Mouse (Mus musculus) layer of hippocampus, postnatal 14 days (tissue): Measurements from ENCODE around the gene Frmd4a. TPM values are rescaled to one million over a fixed set of nuclear protein-coding genes. Genes with fewer than 3 reads are reported as not detected.

Experiments
- DNase-seq, 2 experiments: peaks; one replicate each; pipeline ENCODE4 v3.0.0; 2021 to 2022; ENCODE audit warnings: low spot score in 2 of 2, mixed read lengths in 1 of 2
- total RNA-seq, 2 experiments: library from RNA; stranded (reverse); gene quantifications; 2 replicates each; pipeline ENCODE4 v1.2.3; 2021

Gene Frmd4a
- total RNA-seq, 2 experiments from 2014 or later, result 115 to 121 TPM

- no peak for DNase-seq
Observed at GRCm38 (mm10) chr2:4475991-4476390, 458.5 kb downstream of the Frmd4a start.

GRCm38 (mm10) chr2:4476608-4477007, 459.1 kb downstream of the Frmd4a start:
- no peak for DNase-seq

GRCm38 (mm10) chr2:4477311-4477710, 459.8 kb downstream of the Frmd4a start:
- no peak for DNase-seq

GRCm38 (mm10) chr2:4480180-4480579, 462.7 kb downstream of the Frmd4a start:
- no peak for DNase-seq

GRCm38 (mm10) chr2:4481154-4481553, 463.6 kb downstream of the Frmd4a start:
- DNase-seq, result no peak

- DNase-seq, result peak in 1 of 2 experiments; percentile 69
Observed at GRCm38 (mm10) chr2:4486185-4486584, 468.7 kb downstream of the Frmd4a start.

- DNase-seq, result no peak
Observed at GRCm38 (mm10) chr2:4487280-4487679, 469.8 kb downstream of the Frmd4a start.

- no peak for DNase-seq
Observed at GRCm38 (mm10) chr2:4490845-4491244, 473.3 kb downstream of the Frmd4a start.

GRCm38 (mm10) chr2:4492485-4493481, 475.3 kb downstream of the Frmd4a start:
- DNase-seq, result peak; percentile 76 to 85

GRCm38 (mm10) chr2:4494478-4494877, 477.0 kb downstream of the Frmd4a start:
- no peak for DNase-seq

GRCm38 (mm10) chr2:4499257-4499656, 481.7 kb downstream of the Frmd4a start:
- peak in 1 of 2 experiments; percentile 65 for DNase-seq

- no peak for DNase-seq
Observed at GRCm38 (mm10) chr2:4499916-4500315, 482.4 kb downstream of the Frmd4a start.

GRCm38 (mm10) chr2:4501257-4502027, 483.9 kb downstream of the Frmd4a start:
- DNase-seq, result no peak

GRCm38 (mm10) chr2:4504413-4504812, 486.9 kb downstream of the Frmd4a start:
- DNase-seq, result no peak

GRCm38 (mm10) chr2:4505695-4506094, 488.2 kb downstream of the Frmd4a start:
- no peak for DNase-seq

GRCm38 (mm10) chr2:4506659-4507058, 489.1 kb downstream of the Frmd4a start:
- DNase-seq, result no peak

- no peak for DNase-seq
Observed at GRCm38 (mm10) chr2:4507887-4508615, 490.5 kb downstream of the Frmd4a start.

- DNase-seq, result no peak
Observed at GRCm38 (mm10) chr2:4508959-4509615, 491.6 kb downstream of the Frmd4a start.

- DNase-seq, result no peak
Observed at GRCm38 (mm10) chr2:4509739-4510138, 492.2 kb downstream of the Frmd4a start.

GRCm38 (mm10) chr2:4510208-4511079, 492.9 kb downstream of the Frmd4a start:
- DNase-seq, result no peak
